Mouse (Mus musculus): ENCODE results near the gene Shc3. TPM values are rescaled to one million over a fixed set of nuclear protein-coding genes. Genes with fewer than 3 reads are reported as not detected.

The Shc3 gene
- polyA plus RNA-seq, 1 experiment from 2014 or later = 3.4 TPM

DNA sequence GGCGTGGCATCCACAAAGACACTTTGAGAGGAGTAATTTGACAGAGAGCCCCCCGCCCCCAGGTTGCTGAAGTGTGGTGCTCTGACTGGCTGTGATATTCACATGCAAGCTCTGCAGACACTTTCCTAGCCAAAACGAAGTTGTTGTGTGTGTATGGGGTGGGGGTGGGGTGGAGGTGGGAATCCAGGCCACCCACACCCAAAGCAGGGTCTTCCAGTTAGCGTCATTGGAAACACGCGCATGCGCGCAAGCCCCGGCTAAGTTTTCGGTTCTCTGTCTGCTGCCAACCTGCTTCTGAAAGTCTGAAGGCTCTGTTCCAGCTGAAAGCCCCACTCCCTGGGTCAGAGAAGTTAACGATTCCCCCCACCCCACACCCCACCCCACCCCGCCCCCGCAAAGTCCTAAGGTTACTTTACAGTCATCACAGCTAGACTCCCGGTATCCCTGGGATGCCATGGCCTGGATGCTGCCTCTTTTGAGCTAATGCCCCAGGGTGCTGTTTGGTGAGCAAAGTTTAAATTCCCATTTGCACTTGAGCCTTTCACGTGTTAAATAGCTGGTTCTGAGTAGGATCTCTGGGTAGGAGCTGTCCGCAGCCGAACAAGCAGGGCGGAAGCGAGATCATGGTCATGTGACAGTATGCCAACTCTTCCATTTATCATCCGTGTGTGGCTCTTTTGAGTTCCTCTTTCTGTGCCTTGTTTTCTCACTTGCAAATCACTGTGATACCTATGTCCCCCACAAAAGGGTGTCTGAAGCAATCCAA lies 168.3 kb downstream of the Shc3 start:
- Histone ChIP-seq H3K9me3 (ENCODE audit: control insufficient read depth, low read length) (no peaks in the 10 kb centered on the region), H3K4me1 (replicated peaks; ENCODE audit: control insufficient read depth, insufficient read depth, low read length) (no peaks in the 10 kb centered on the region), H3K9ac (ENCODE audit: low read depth, low read length) (peak overlapping the region; percentile 11; the same call in 1 of the 2 replicates), H3K4me3 (ENCODE audit: low read depth, low read length) (peak overlapping the region; percentile 33), H3K27ac (ENCODE audit: low read depth, low read length) (no peak overlapping the region), H3K36me3 (ENCODE audit: control insufficient read depth, insufficient read depth, low read length) (no peaks in the 10 kb centered on the region), H3K27me3 (ENCODE audit: control insufficient read depth, insufficient read depth, low read length) (no peaks in the 10 kb centered on the region), H3K4me2 (replicated peaks; ENCODE audit: low read depth, low read length) (peak overlapping the region; percentile 45)
- DNase-seq (ENCODE audit: low spot score) (peak; percentile 79), ATAC-seq (ENCODE audit: low FRiP score) (peak; percentile 72)
- WGBS = 13% methylated on average over 20 of the region's 20 CpGs

DNA sequence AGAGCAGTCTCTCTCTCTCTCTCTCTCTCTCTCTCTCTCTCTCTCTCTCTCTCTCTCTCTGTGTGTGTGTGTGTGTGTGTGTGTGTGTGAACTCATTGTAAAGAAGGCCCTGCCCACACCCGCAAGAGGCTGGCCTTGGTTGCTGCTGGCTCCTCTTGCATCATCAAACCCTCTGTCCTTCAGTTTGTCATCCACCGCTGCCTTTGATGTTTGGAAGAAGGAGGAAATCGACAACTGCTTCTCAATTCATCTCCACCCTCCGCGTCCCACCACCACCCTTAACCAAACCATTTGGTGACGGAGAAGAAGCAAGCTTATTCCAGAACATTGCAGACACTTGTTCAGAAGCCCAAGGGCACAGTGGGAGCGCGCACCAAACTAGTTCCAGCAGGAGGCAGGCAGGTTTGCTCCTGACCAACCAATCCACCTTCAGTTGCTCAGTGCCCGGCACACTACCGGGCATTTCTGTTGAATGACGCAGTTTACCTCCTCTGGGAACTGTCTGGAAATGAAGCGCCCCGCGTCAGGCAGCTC lies 169.0 kb downstream of the Shc3 start:
- Histone ChIP-seq H3K4me2 (replicated peaks; ENCODE audit: low read depth, low read length) (peak overlapping the region; percentile 45), H3K9ac (ENCODE audit: low read depth, low read length) (0 out of 2 replicates have a peak overlapping the region, but pooled peaks have one; percentile 11), H3K4me1 (replicated peaks; ENCODE audit: control insufficient read depth, insufficient read depth, low read length) (no peaks in the 10 kb centered on the region), H3K27ac (ENCODE audit: low read depth, low read length) (no peak overlapping the region), H3K4me3 (ENCODE audit: low read depth, low read length) (peak overlapping the region; percentile 33; the same call in 1 of the 2 replicates), H3K9me3 (ENCODE audit: control insufficient read depth, low read length) (no peaks in the 10 kb centered on the region), H3K27me3 (ENCODE audit: control insufficient read depth, insufficient read depth, low read length) (no peaks in the 10 kb centered on the region), H3K36me3 (ENCODE audit: control insufficient read depth, insufficient read depth, low read length) (no peaks in the 10 kb centered on the region)
- DNase-seq (ENCODE audit: low spot score) = peak; percentile 39
- ATAC-seq (ENCODE audit: low FRiP score) = no peak; the same call in 1 of the 2 replicates
- 29% methylated on average over 14 of the region's 14 CpGs for WGBS

DNA sequence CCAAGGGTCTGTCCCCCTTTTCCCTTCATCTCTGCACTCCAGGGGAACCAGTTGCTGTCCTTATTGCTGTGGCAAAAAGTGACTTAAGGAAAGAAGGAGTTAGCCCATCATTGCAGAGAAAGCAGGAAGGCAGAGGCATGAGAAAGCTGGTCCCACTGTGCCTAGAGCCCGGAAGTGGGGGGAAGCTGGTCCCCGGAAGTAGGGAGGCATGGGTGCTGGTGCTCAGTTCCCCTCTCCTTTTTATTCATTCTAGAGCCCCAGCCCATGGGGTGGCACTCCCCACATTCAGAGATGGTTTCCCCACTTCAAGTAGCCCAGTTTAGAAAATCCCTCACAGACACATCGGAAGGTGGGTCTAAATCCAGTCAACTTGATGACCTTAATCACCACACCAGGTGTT lies 169.7 kb downstream of the Shc3 start:
- no peak overlapping the region for H3K4me2 ChIP-seq (replicated peaks; ENCODE audit: low read depth, low read length)
- H3K4me3 ChIP-seq (ENCODE audit: low read depth, low read length) = no peak overlapping the region
- WGBS = 92% methylated on average over 3 of the region's 3 CpGs
- ATAC-seq (ENCODE audit: low FRiP score) = no peak
- H3K27ac ChIP-seq (ENCODE audit: low read depth, low read length) = no peak overlapping the region
- no peak overlapping the region for H3K9ac ChIP-seq (ENCODE audit: low read depth, low read length)
- no peaks in the 10 kb centered on the region for H3K9me3 ChIP-seq (ENCODE audit: control insufficient read depth, low read length)
- H3K4me1 ChIP-seq (replicated peaks; ENCODE audit: control insufficient read depth, insufficient read depth, low read length) = no peaks in the 10 kb centered on the region
- DNase-seq (ENCODE audit: low spot score) = no peak
- no peaks in the 10 kb centered on the region for H3K27me3 ChIP-seq (ENCODE audit: control insufficient read depth, insufficient read depth, low read length)
- no peaks in the 10 kb centered on the region for H3K36me3 ChIP-seq (ENCODE audit: control insufficient read depth, insufficient read depth, low read length)

DNA sequence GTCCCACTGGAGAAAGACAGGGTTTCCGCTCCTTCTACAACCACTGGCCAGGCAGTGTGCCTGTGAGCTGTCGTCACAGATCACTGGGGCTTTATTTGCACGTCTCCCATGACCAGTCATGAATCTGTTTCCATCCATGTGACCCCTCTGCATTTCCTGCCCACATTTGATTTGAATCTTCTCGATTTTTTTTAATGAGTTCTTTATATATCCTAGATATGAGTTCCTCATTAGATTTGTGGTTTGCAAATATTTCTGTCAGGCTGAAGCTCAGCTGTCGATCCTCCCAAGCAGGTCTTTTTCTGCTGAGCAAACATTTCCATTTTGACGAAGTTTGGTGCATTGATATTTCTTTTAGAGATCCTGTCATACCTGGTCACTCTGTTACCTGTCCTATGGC lies 171.4 kb downstream of the Shc3 start:
- Histone ChIP-seq H3K27ac (ENCODE audit: low read depth, low read length) (no peak overlapping the region), H3K9ac (ENCODE audit: low read depth, low read length) (no peak overlapping the region)

DNA sequence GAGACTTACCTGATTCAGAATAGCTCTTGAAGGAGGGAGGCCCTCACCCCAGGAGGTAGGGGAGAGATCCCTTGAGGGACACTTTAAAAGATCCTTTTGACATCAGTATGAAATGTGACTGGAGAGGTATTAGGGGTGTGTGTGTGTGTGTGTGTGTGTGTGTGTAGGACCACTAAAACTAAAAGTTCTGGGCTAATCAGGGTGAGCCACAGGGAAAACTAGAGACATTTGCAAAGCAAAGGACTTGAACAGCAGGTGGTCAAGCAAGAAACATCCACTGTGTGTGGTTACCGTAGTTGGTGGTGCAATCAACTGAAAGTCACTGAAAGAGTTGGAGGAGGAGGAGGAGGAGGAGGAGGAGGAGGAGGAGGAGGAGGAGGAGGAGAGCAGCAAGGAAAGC lies 177.0 kb downstream of the Shc3 start:
- ATAC-seq (ENCODE audit: low FRiP score) = no peak

More for the DNA sequence above, 171.4 kb downstream of the Shc3 start:
- H3K9me3 ChIP-seq (ENCODE audit: control insufficient read depth, low read length) = no peaks in the 10 kb centered on the region
- no peak overlapping the region for H3K4me3 ChIP-seq (ENCODE audit: low read depth, low read length)
- H3K4me1 ChIP-seq (replicated peaks; ENCODE audit: control insufficient read depth, insufficient read depth, low read length) = no peaks in the 10 kb centered on the region
- no peaks in the 10 kb centered on the region for H3K27me3 ChIP-seq (ENCODE audit: control insufficient read depth, insufficient read depth, low read length)
- no peak for ATAC-seq (ENCODE audit: low FRiP score)
- H3K4me2 ChIP-seq (replicated peaks; ENCODE audit: low read depth, low read length) = no peak overlapping the region
- DNase-seq (ENCODE audit: low spot score) = no peak
- WGBS = 75% methylated on average over 6 of the region's 6 CpGs
- H3K36me3 ChIP-seq (ENCODE audit: control insufficient read depth, insufficient read depth, low read length) = no peaks in the 10 kb centered on the region

DNA sequence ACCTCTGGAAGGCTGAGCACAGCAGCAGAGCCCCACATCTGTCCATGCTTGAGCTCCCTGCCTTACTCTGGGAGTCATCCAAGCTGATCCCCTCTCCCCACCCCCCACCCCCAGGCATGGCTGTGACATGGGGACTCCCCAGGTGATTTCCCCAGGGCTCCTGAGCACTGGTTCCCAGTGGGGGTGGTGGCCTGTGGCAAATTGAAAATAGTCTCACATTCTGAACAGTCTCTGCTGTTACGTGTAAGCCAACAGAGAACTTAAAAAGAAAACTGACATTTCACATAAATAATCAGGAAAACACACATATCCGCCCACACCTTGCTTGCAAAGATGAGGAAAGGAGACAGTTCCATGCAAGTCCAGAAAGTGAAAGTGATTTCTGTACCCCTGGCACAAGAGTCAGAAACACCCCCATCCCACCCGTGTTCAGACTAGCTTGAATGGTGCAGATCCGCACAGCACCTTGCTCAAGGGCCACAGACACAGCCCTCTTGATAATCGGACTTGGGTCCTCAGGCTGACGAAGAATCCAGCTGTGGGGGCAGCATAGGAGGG lies 177.8 kb downstream of the Shc3 start:
- WGBS = 94% methylated on average over 6 of the region's 6 CpGs
- H3K36me3 ChIP-seq (ENCODE audit: control insufficient read depth, insufficient read depth, low read length) = no peaks in the 10 kb centered on the region
- no peak for DNase-seq (ENCODE audit: low spot score)
- H3K9me3 ChIP-seq (ENCODE audit: control insufficient read depth, low read length) = no peaks in the 10 kb centered on the region
- no peak for ATAC-seq (ENCODE audit: low FRiP score)
- H3K27ac ChIP-seq (ENCODE audit: low read depth, low read length) = no peak overlapping the region
- H3K4me3 ChIP-seq (ENCODE audit: low read depth, low read length) = no peak overlapping the region
- no peak overlapping the region for H3K4me2 ChIP-seq (replicated peaks; ENCODE audit: low read depth, low read length)
- H3K9ac ChIP-seq (ENCODE audit: low read depth, low read length) = no peak overlapping the region
- no peaks in the 10 kb centered on the region for H3K27me3 ChIP-seq (ENCODE audit: control insufficient read depth, insufficient read depth, low read length)
- H3K4me1 ChIP-seq (replicated peaks; ENCODE audit: control insufficient read depth, insufficient read depth, low read length) = no peaks in the 10 kb centered on the region

More for the DNA sequence above, 177.0 kb downstream of the Shc3 start:
- Histone ChIP-seq H3K9ac (ENCODE audit: low read depth, low read length) (no peak overlapping the region), H3K4me2 (replicated peaks; ENCODE audit: low read depth, low read length) (no peak overlapping the region), H3K4me1 (replicated peaks; ENCODE audit: control insufficient read depth, insufficient read depth, low read length) (no peaks in the 10 kb centered on the region), H3K9me3 (ENCODE audit: control insufficient read depth, low read length) (no peaks in the 10 kb centered on the region), H3K4me3 (ENCODE audit: low read depth, low read length) (no peak overlapping the region), H3K27me3 (ENCODE audit: control insufficient read depth, insufficient read depth, low read length) (no peaks in the 10 kb centered on the region), H3K36me3 (ENCODE audit: control insufficient read depth, insufficient read depth, low read length) (no peaks in the 10 kb centered on the region), H3K27ac (ENCODE audit: low read depth, low read length) (no peak overlapping the region)
- DNase-seq (ENCODE audit: low spot score) = no peak
- 33% methylated on average over 1 of the region's 1 CpGs for WGBS

DNA sequence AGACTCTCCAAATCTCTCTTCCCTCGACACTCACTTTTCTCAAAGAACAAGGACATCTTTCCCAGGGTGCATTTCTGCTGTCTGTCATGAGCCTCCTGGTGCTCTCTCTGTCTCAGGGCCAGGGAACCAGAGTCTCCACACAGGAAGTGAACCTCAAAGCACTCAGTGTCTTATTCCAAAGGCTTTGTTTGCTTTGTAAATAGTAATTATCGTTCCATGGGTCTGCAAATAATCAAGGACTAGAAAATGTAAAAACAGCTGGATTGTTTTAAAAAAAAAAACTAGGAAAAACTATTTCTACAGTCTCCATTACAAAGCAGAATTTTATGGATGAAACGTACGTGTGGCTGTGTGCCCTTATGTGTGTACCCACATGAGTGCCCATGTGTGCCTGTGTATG lies 178.8 kb downstream of the Shc3 start:
- 59% methylated on average over 4 of the region's 4 CpGs for WGBS
- ATAC-seq (ENCODE audit: low FRiP score) (no peak), DNase-seq (ENCODE audit: low spot score) (no peak)
- no peak overlapping the region for H3K4me3 ChIP-seq (ENCODE audit: low read depth, low read length)
- no peaks in the 10 kb centered on the region for H3K36me3 ChIP-seq (ENCODE audit: control insufficient read depth, insufficient read depth, low read length)
- no peaks in the 10 kb centered on the region for H3K9me3 ChIP-seq (ENCODE audit: control insufficient read depth, low read length)
- H3K27ac ChIP-seq (ENCODE audit: low read depth, low read length) = no peak overlapping the region
- H3K9ac ChIP-seq (ENCODE audit: low read depth, low read length) = no peak overlapping the region
- no peaks in the 10 kb centered on the region for H3K4me1 ChIP-seq (replicated peaks; ENCODE audit: control insufficient read depth, insufficient read depth, low read length)
- H3K27me3 ChIP-seq (ENCODE audit: control insufficient read depth, insufficient read depth, low read length) = no peaks in the 10 kb centered on the region
- H3K4me2 ChIP-seq (replicated peaks; ENCODE audit: low read depth, low read length) = no peak overlapping the region

DNA sequence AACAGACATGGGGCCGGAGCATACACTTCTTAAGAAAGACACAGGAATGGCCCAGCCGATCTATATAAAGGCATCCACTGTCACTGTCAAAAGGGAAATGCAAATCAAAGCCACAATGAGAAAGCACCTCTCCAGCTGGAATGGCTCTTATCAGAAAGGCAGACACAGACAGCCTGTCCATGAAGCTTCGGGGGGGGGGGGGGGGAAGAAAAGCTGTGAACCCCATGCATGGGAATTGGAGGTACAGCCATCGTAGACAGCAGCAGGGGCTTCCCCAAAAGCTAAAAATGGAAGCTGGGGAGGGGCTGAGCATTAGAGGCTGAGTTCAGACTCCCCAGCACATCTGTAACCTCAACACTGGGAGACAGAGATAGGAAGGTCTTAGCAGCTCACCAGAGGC lies 181.3 kb downstream of the Shc3 start:
- DNase-seq (ENCODE audit: low spot score) (no peak), ATAC-seq (ENCODE audit: low FRiP score) (no peak)
- no peaks in the 10 kb centered on the region for H3K4me1 ChIP-seq (replicated peaks; ENCODE audit: control insufficient read depth, insufficient read depth, low read length)
- 65% methylated on average over 4 of the region's 4 CpGs for WGBS
- no peaks in the 10 kb centered on the region for H3K36me3 ChIP-seq (ENCODE audit: control insufficient read depth, insufficient read depth, low read length)
- no peak overlapping the region for H3K9ac ChIP-seq (ENCODE audit: low read depth, low read length)
- no peaks in the 10 kb centered on the region for H3K27me3 ChIP-seq (ENCODE audit: control insufficient read depth, insufficient read depth, low read length)
- H3K27ac ChIP-seq (ENCODE audit: low read depth, low read length) = no peak overlapping the region
- no peaks in the 10 kb centered on the region for H3K9me3 ChIP-seq (ENCODE audit: control insufficient read depth, low read length)
- no peak overlapping the region for H3K4me3 ChIP-seq (ENCODE audit: low read depth, low read length)
- no peak overlapping the region for H3K4me2 ChIP-seq (replicated peaks; ENCODE audit: low read depth, low read length)

DNA sequence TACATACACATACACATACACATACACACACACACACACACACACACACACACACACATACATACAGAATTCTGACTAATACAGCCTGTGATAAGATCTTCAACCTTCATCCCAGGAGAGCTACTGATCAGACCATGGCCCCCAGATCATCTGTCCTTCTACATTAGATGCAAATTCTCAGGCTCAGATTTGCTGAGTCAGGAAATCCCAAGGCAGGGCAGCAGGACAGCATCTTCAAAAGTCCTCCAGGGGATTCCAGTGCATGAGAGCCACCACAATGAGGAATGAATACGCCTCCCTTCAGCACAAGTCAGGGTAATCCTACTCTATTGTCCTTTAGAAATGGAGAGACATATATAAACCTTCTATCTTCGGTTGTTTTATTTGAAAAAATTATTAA lies 184.3 kb downstream of the Shc3 start:
- H3K27ac ChIP-seq (ENCODE audit: low read depth, low read length) = no peak overlapping the region
- no peaks in the 10 kb centered on the region for H3K36me3 ChIP-seq (ENCODE audit: control insufficient read depth, insufficient read depth, low read length)
- no peak overlapping the region for H3K9ac ChIP-seq (ENCODE audit: low read depth, low read length)
- H3K4me1 ChIP-seq (replicated peaks; ENCODE audit: control insufficient read depth, insufficient read depth, low read length) = no peaks in the 10 kb centered on the region
- no peak overlapping the region for H3K4me2 ChIP-seq (replicated peaks; ENCODE audit: low read depth, low read length)
- H3K27me3 ChIP-seq (ENCODE audit: control insufficient read depth, insufficient read depth, low read length) = no peaks in the 10 kb centered on the region
- H3K4me3 ChIP-seq (ENCODE audit: low read depth, low read length) = no peak overlapping the region
- no peak for DNase-seq (ENCODE audit: low spot score)
- ATAC-seq (ENCODE audit: low FRiP score) = peak; percentile 30; the same call in 1 of the 2 replicates
- 84% methylated on average over 2 of the region's 2 CpGs for WGBS
- H3K9me3 ChIP-seq (ENCODE audit: control insufficient read depth, low read length) = no peaks in the 10 kb centered on the region

Measured in hindbrain, embryonic 11.5 days (tissue).